Mouse (Mus musculus) heart, embryonic 13.5 days (tissue): ENCODE measurements around the gene Trit1. TPM values are rescaled to one million over a fixed set of nuclear protein-coding genes. Genes with fewer than 3 reads are reported as not detected.

ENCODE experiments used
- ATAC-seq: fragments of 200-750 bp; cut with Nextera tagmentation; 2 replicates; pipeline ENCODE4 v1.8.0; 2017; ENCODE audit warnings: moderate TSS enrichment; ENCODE audit not compliant: insufficient number of reproducible peaks, low FRiP score, low TSS enrichment; ENCODE audit errors: extremely low read depth
- H3K27ac ChIP-seq: fragments of 300-500 bp; sonication (generic); replicated peaks from 2 replicates; pipeline ENCODE4 v1.5.1; 2015; ENCODE audit warnings: moderate library complexity, mild to moderate bottlenecking, inconsistent platforms
- H3K27me3 ChIP-seq: fragments of 300-500 bp; sonication (generic); replicated peaks from 2 replicates; pipeline ENCODE4 v1.6.1; 2015; ENCODE audit warnings: mild to moderate bottlenecking, inconsistent platforms
- H3K36me3 ChIP-seq: fragments of 300-500 bp; sonication (generic); 2 replicates; pipeline ENCODE4 v1.6.1; 2015; ENCODE audit warnings: mild to moderate bottlenecking, inconsistent platforms
- H3K4me1 ChIP-seq: fragments of 300-500 bp; sonication (generic); 2 replicates; pipeline ENCODE4 v1.6.1; 2015; ENCODE audit warnings: inconsistent platforms
- H3K4me2 ChIP-seq: fragments of 300-500 bp; sonication (generic); 2 replicates; pipeline ENCODE4 v1.6.1; 2015; ENCODE audit warnings: inconsistent platforms, mild to moderate bottlenecking, moderate library complexity
- H3K4me3 ChIP-seq: fragments of 300-500 bp; sonication (generic); 2 replicates; pipeline ENCODE4 v1.5.1; 2015; ENCODE audit warnings: moderate library complexity, mild to moderate bottlenecking, inconsistent platforms
- H3K9ac ChIP-seq: fragments of 300-500 bp; sonication (generic); 2 replicates; pipeline ENCODE4 v1.6.1; 2015; ENCODE audit warnings: inconsistent platforms, mild to moderate bottlenecking, moderate library complexity
- H3K9me3 ChIP-seq: fragments of 300-500 bp; sonication (generic); 2 replicates; pipeline ENCODE4 v1.6.1; 2016; ENCODE audit warnings: inconsistent platforms
- WGBS: fragments of 180-500 bp; shearing (Covaris S2); methylation state at CpG from one replicate; pipeline ENCODE4 v1.1.7; 2015; ENCODE audit warnings: mixed read lengths; 5-methylcytosine and 5-hydroxymethylcytosine counted together
- polyA plus RNA-seq: library from polyadenylated mRNA; unstranded; fragments of >200 nt; fragmentation: Nextera tagmentation; extraction: Ambion mirVana; gene quantifications from 2 replicates; pipeline ENCODE4 v1.2.1, GENCODE M21; 2015

Trit1 gene
- polyA plus RNA-seq: 10.5 and 10.6 TPM in 2 replicates

DNA sequence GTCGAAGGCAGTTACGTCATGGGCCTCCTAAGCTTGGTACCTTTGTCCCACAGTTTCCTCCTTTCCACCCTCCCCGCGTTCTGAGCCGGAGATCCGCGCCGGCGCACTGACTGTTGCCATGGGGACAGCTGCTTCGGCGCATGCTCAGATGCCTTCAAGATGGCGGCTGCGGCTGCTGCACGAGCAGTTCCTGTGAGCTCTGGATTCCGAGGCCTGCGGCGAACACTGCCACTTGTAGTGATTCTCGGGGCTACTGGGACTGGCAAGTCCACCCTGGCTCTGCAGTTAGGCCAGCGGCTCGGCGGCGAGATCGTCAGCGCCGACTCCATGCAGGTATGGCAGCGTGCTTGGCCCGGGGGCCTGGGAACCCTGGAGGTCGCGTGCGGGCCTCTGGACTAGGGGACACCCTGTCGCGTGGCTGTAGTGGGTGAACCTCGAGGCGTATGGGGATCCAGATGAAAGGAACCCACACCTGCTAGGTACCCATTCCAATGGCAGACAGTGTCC is at the start of gene Trit1:
Gene Trit1 (plus strand): TSS at position 147 of the 507 bp plus-strand sequence.
- H3K27me3 ChIP-seq: no peaks in the 10 kb centered on the region
- WGBS: under 1% methylated on average over 34 of the region's 34 CpGs
- H3K9ac ChIP-seq: peak within 1 kb of the TSS; percentile 93
- peaks cover 28% of the 10 kb centered on the region for H3K4me1 ChIP-seq
- peak within 1 kb of the TSS; percentile 90 for H3K4me3 ChIP-seq
- no peaks in the 10 kb centered on the region for H3K9me3 ChIP-seq
- peak within 1 kb of the TSS; percentile 87 for H3K27ac ChIP-seq
- ATAC-seq: peak; percentile 82
- peaks cover 17% of the 10 kb centered on the region; the same call in 1 of the 2 replicates for H3K36me3 ChIP-seq
- peak within 1 kb of the TSS; percentile 89 for H3K4me2 ChIP-seq

GRCm38 (mm10) chr4:122968106-122968505 is 48.3 kb upstream of the Trit1 start:
- H3K4me2 ChIP-seq: no peak overlapping the region
- H3K4me1 ChIP-seq: peaks cover 4% of the 10 kb centered on the region
- H3K9me3 ChIP-seq: no peaks in the 10 kb centered on the region
- WGBS: 45% methylated on average over 4 of the region's 4 CpGs
- H3K27me3 ChIP-seq: peaks cover 46% of the 10 kb centered on the region
- no peak for ATAC-seq
- H3K27ac ChIP-seq: no peak overlapping the region
- H3K4me3 ChIP-seq: no peak overlapping the region
- H3K9ac ChIP-seq: no peak overlapping the region
- H3K36me3 ChIP-seq: no peaks in the 10 kb centered on the region

GRCm38 (mm10) chr4:122971191-122971590 is 45.2 kb upstream of the Trit1 start:
- ATAC-seq: no peak
- Histone ChIP-seq H3K9me3 (no peaks in the 10 kb centered on the region), H3K4me1 (no peaks in the 10 kb centered on the region), H3K27me3 (peaks cover 46% of the 10 kb centered on the region), H3K4me3 (no peak overlapping the region), H3K27ac (no peak overlapping the region), H3K36me3 (no peaks in the 10 kb centered on the region), H3K4me2 (no peak overlapping the region), H3K9ac (no peak overlapping the region)
- 73% methylated on average over 4 of the region's 4 CpGs for WGBS

DNA sequence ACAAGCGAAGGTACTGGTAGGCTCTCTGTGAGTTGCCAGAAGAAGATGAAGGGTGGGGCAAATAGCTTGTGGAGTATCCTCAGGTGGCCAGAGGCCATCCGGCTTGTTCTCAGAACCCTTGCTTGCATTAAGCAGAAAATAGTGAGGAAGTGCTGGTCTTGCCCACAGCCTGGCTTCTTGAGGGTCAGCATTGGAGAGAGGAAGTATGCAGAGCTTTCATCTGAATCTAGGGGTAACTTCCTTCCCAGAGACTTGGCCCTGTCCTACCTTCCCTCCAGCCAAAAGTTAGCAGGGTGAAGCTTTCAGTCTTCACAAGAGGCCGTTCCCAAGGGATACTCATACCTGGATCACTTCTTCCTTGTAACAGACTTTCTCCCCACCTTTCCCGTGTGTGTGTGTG is 44.8 kb upstream of the Trit1 start:
- Histone ChIP-seq H3K9me3 (no peaks in the 10 kb centered on the region), H3K4me2 (no peak overlapping the region), H3K27me3 (peaks cover 46% of the 10 kb centered on the region), H3K4me3 (no peak overlapping the region), H3K9ac (no peak overlapping the region), H3K36me3 (no peaks in the 10 kb centered on the region), H3K4me1 (no peaks in the 10 kb centered on the region), H3K27ac (no peak overlapping the region)
- WGBS: 62% methylated on average over 4 of the region's 4 CpGs
- ATAC-seq: no peak

DNA sequence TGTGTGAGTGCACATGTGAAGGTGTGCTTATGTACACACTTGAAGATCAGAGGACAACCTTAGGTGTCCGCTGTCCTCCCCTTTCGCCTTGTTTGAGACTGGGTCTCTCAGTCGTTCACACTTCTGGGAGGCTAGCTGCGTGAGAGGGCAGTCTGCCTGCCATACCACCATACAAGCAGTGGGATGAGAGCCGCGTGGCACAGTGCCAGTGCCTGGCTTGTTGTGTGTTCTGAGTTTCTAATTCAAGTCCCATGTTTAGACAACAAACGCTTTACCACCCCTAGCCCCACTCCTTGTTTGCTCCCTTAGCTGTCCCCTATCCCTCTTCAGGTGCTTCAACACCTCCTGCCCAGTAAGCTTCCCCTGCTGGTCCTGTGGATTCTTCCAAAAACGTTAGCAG is 44.3 kb upstream of the Trit1 start:
- Histone ChIP-seq H3K27ac (no peak overlapping the region), H3K9me3 (no peaks in the 10 kb centered on the region), H3K36me3 (no peaks in the 10 kb centered on the region), H3K27me3 (peaks cover 46% of the 10 kb centered on the region), H3K4me2 (no peak overlapping the region), H3K4me1 (no peaks in the 10 kb centered on the region), H3K9ac (no peak overlapping the region), H3K4me3 (no peak overlapping the region)
- 60% methylated on average over 8 of the region's 8 CpGs for WGBS
- no peak for ATAC-seq

DNA sequence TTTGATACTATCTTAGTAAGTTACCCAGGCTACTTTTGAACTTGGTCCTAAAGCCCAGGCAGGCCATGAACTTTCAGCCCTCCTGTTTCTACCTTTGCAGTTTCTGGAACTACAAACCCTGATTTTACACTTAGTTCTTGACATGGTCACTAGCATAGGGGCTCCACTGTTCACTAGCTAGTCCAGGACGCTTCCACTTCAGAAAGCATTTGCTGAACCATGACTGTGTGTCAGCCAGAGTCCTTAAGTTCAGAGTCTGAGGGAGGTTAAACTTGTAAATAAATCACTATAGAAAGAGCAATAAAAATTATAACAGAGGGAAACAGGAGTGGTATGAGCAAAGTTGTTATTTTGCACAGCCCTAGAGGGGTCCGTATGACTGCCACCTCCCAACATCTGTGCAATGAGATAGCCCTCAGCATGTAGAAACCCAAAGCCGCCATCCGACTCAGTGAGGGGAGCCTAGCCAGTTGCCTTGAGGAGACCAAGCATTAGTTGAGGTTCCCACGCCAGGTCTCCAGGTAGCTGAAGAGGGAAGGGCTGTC is 41.3 kb upstream of the Trit1 start:
- Histone ChIP-seq H3K27me3 (peaks cover 57% of the 10 kb centered on the region), H3K4me3 (no peak overlapping the region), H3K9me3 (no peaks in the 10 kb centered on the region), H3K27ac (no peak overlapping the region), H3K36me3 (no peaks in the 10 kb centered on the region), H3K9ac (no peak overlapping the region), H3K4me1 (no peaks in the 10 kb centered on the region), H3K4me2 (no peak overlapping the region)
- ATAC-seq: no peak
- 73% methylated on average over 5 of the region's 5 CpGs for WGBS

GRCm38 (mm10) chr4:122976885-122977284 is 39.5 kb upstream of the Trit1 start:
- ATAC-seq: no peak
- H3K9ac ChIP-seq: no peak overlapping the region
- H3K4me3 ChIP-seq: no peak overlapping the region
- no peak overlapping the region for H3K4me2 ChIP-seq
- H3K36me3 ChIP-seq: no peaks in the 10 kb centered on the region
- peaks cover 11% of the 10 kb centered on the region for H3K4me1 ChIP-seq
- 68% methylated on average over 4 of the region's 4 CpGs for WGBS
- H3K27me3 ChIP-seq: peaks cover 47% of the 10 kb centered on the region
- no peaks in the 10 kb centered on the region for H3K9me3 ChIP-seq
- H3K27ac ChIP-seq: no peak overlapping the region

GRCm38 (mm10) chr4:122978850-122979249 is 37.5 kb upstream of the Trit1 start:
- ATAC-seq: no peak
- Histone ChIP-seq H3K9ac (no peak overlapping the region), H3K4me3 (no peak overlapping the region), H3K4me1 (peaks cover 18% of the 10 kb centered on the region), H3K4me2 (no peak overlapping the region), H3K27me3 (peaks cover 49% of the 10 kb centered on the region), H3K27ac (no peak overlapping the region), H3K36me3 (no peaks in the 10 kb centered on the region), H3K9me3 (no peaks in the 10 kb centered on the region)
- WGBS: 73% methylated on average over 2 of the region's 2 CpGs

- Histone ChIP-seq H3K9ac (no peak overlapping the region), H3K36me3 (no peaks in the 10 kb centered on the region), H3K4me3 (no peak overlapping the region), H3K27ac (no peak overlapping the region), H3K27me3 (peaks cover 52% of the 10 kb centered on the region), H3K4me1 (peaks cover 18% of the 10 kb centered on the region), H3K9me3 (no peaks in the 10 kb centered on the region), H3K4me2 (no peak overlapping the region)
- WGBS: 70% methylated on average over 3 of the region's 3 CpGs
- no peak for ATAC-seq
Measured at GRCm38 (mm10) chr4:122979826-122980225, 36.6 kb upstream of the Trit1 start.

GRCm38 (mm10) chr4:122980684-122981083 is 35.7 kb upstream of the Trit1 start:
- H3K9ac ChIP-seq: no peak overlapping the region
- no peak overlapping the region for H3K4me3 ChIP-seq
- no peak overlapping the region for H3K27ac ChIP-seq
- 67% methylated on average over 2 of the region's 2 CpGs for WGBS
- H3K36me3 ChIP-seq: no peaks in the 10 kb centered on the region
- no peak for ATAC-seq
- H3K9me3 ChIP-seq: no peaks in the 10 kb centered on the region
- no peak overlapping the region for H3K4me2 ChIP-seq
- H3K27me3 ChIP-seq: peaks cover 48% of the 10 kb centered on the region
- H3K4me1 ChIP-seq: peaks cover 18% of the 10 kb centered on the region

- no peak overlapping the region for H3K4me2 ChIP-seq
- no peak overlapping the region for H3K27ac ChIP-seq
- no peak overlapping the region for H3K4me3 ChIP-seq
- peaks cover 18% of the 10 kb centered on the region for H3K4me1 ChIP-seq
- WGBS: 47% methylated on average over 7 of the region's 7 CpGs
- H3K9me3 ChIP-seq: no peaks in the 10 kb centered on the region
- peaks cover 48% of the 10 kb centered on the region for H3K27me3 ChIP-seq
- H3K9ac ChIP-seq: no peak overlapping the region
- ATAC-seq: no peak
- no peaks in the 10 kb centered on the region for H3K36me3 ChIP-seq
Measured at GRCm38 (mm10) chr4:122981238-122981637, 35.2 kb upstream of the Trit1 start.

- Histone ChIP-seq H3K9me3 (no peaks in the 10 kb centered on the region), H3K4me2 (no peak overlapping the region), H3K9ac (no peak overlapping the region), H3K27me3 (peaks cover 48% of the 10 kb centered on the region), H3K4me1 (peaks cover 18% of the 10 kb centered on the region), H3K27ac (no peak overlapping the region), H3K4me3 (no peak overlapping the region), H3K36me3 (no peaks in the 10 kb centered on the region)
- ATAC-seq: no peak
- WGBS: 36% methylated on average over 3 of the region's 3 CpGs
Measured at GRCm38 (mm10) chr4:122981930-122982329, 34.5 kb upstream of the Trit1 start.
